Mouse (Mus musculus): ENCODE measurements around the gene Dlk1. TPM values are rescaled to one million over a fixed set of nuclear protein-coding genes. Genes with fewer than 3 reads are reported as not detected.

The Dlk1 gene
- polyA plus RNA-seq (2012; fragmentation: generic; extraction: Trizol), result not detected

- Histone ChIP-seq H3K4me3 (no peak within 1 kb of the TSS), H3ac (ENCODE audit: control insufficient read depth, insufficient read length) (no peak within 1 kb of the TSS), H3K36me3 (ENCODE audit: control insufficient read depth, insufficient read depth) (no peaks in the 10 kb centered on the region), H3K79me2 (ENCODE audit: control insufficient read depth, insufficient read depth) (no peaks in the 10 kb centered on the region), H3K4me2 (ENCODE audit: low read depth) (no peak within 1 kb of the TSS), H3K27me3 (ENCODE audit: control insufficient read depth, insufficient read depth, insufficient read length) (peaks cover 53% of the 10 kb centered on the region)
- TF ChIP-seq POLR2AphosphoS2 (IDR thresholded peaks at IDR 0.05; ENCODE audit: insufficient read length, low read depth) (no peak), TCF12 (IDR thresholded peaks at IDR 0.05; ENCODE audit: insufficient read depth, poor library complexity, severe bottlenecking) (no peak), CEBPB (IDR thresholded peaks at IDR 0.05; ENCODE audit: insufficient read depth, poor library complexity, severe bottlenecking) (no peak), MYOG (IDR thresholded peaks at IDR 0.05; ENCODE audit: control insufficient read depth in 1 of 3, insufficient read depth in 1 of 3, insufficient read length in 2 of 3, low read depth in 2 of 3) (no peak)
These were observed at the start of gene Dlk1 for GRCm38 (mm10) chr12:109452592-109452991. Gene Dlk1 (plus strand): TSS chr12:109452823.

- Histone ChIP-seq H3ac (ENCODE audit: control insufficient read depth, insufficient read length) (no peak overlapping the region), H3K4me3 (no peak overlapping the region), H3K4me2 (ENCODE audit: low read depth) (no peak overlapping the region), H3K36me3 (ENCODE audit: control insufficient read depth, insufficient read depth) (no peaks in the 10 kb centered on the region), H3K27me3 (ENCODE audit: control insufficient read depth, insufficient read depth, insufficient read length) (no peaks in the 10 kb centered on the region), H3K79me2 (ENCODE audit: control insufficient read depth, insufficient read depth) (no peaks in the 10 kb centered on the region)
- no peak for TF ChIP-seq TCF3 (IDR thresholded peaks at IDR 0.05; ENCODE audit: insufficient read length, low read depth)
- TF ChIP-seq MYOD1 (IDR thresholded peaks at IDR 0.05; ENCODE audit: control insufficient read depth in 1 of 3, insufficient read length in 2 of 3, low read depth in 2 of 3), result peak in 1 of 3 experiments; percentile 4
These were observed 49.7 kb upstream of the Dlk1 start for GRCm38 (mm10) chr12:109402943-109403342.

DNA sequence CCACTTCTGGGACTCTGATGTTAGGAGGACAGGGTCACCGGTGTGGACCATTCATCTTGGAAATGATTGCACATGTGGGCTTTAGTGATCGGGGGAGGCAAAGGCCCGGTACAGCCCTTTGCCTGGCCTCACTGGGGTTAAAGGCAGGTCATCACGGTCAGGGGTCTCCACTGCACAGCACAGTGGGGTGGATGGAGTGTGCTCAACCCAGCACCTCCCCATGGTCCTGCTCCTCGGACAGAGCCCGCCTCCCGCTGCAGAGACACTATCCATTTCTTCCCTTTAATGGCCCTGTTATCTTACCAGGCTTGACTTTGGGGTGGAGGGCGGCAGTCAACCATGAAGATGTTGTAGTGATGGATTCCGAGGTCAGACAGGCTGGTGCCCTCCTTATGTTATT is 48.9 kb upstream of the Dlk1 start:
- Histone ChIP-seq H3K4me2 (ENCODE audit: low read depth) (no peak overlapping the region), H3K4me3 (no peak overlapping the region), H3K27me3 (ENCODE audit: control insufficient read depth, insufficient read depth, insufficient read length) (no peaks in the 10 kb centered on the region), H3ac (ENCODE audit: control insufficient read depth, insufficient read length) (no peak overlapping the region), H3K36me3 (ENCODE audit: control insufficient read depth, insufficient read depth) (no peaks in the 10 kb centered on the region), H3K79me2 (ENCODE audit: control insufficient read depth, insufficient read depth) (no peaks in the 10 kb centered on the region)
- no peak for TF ChIP-seq USF1 (IDR thresholded peaks at IDR 0.05; ENCODE audit: low read depth)

GRCm38 (mm10) chr12:109406018-109406417 is 46.6 kb upstream of the Dlk1 start:
- no peak overlapping the region for H3ac ChIP-seq (ENCODE audit: control insufficient read depth, insufficient read length)

DNA sequence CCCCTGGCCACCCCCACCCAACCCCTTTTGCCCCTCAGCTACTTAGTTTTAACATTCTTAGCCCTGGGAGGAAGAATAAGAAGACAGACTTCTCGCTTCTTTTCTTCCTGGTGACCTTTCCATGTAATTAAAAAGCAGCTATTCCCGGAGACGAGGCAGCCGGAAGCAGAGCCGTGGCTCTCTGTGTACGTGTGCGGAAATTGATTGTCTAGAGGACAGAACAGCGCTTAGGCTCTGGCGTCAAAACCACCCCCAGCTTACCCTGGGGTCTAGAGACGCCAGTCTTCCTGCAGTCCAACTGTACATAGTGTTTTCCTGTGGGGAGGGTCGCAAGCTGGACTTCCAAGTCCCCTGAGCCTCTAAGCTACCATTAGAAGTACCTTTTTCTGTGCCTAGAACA is 41.9 kb upstream of the Dlk1 start:
- Histone ChIP-seq H3K79me2 (ENCODE audit: control insufficient read depth, insufficient read depth) (no peaks in the 10 kb centered on the region), H3K27me3 (ENCODE audit: control insufficient read depth, insufficient read depth, insufficient read length) (no peaks in the 10 kb centered on the region), H3K4me2 (ENCODE audit: low read depth) (no peak overlapping the region), H3K36me3 (ENCODE audit: control insufficient read depth, insufficient read depth) (no peaks in the 10 kb centered on the region), H3K4me3 (no peak overlapping the region), H3ac (ENCODE audit: control insufficient read depth, insufficient read length) (no peak overlapping the region)
- no peak for TF ChIP-seq USF1 (IDR thresholded peaks at IDR 0.05; ENCODE audit: low read depth)
- TF ChIP-seq E2F4 (IDR thresholded peaks at IDR 0.05; ENCODE audit: insufficient read depth), result no peak
- no peak for TF ChIP-seq POLR2A (IDR thresholded peaks at IDR 0.05; ENCODE audit: insufficient read length, low read depth)
- no peak for TF ChIP-seq TCF3 (IDR thresholded peaks at IDR 0.05; ENCODE audit: insufficient read length, low read depth)
- no peak for TF ChIP-seq MAX (IDR thresholded peaks at IDR 0.05; ENCODE audit: low read depth)
- TF ChIP-seq MYOD1 (IDR thresholded peaks at IDR 0.05; ENCODE audit: control insufficient read depth in 1 of 3, insufficient read length in 2 of 3, low read depth in 2 of 3), result no peak
- no peak for TF ChIP-seq SRF (IDR thresholded peaks at IDR 0.05; ENCODE audit: control insufficient read depth, insufficient read length, low read depth)
- TF ChIP-seq CEBPB (IDR thresholded peaks at IDR 0.05; ENCODE audit: insufficient read depth, poor library complexity, severe bottlenecking), result no peak

More at GRCm38 (mm10) chr12:109406018-109406417, 46.6 kb upstream of the Dlk1 start:
- Histone ChIP-seq H3K4me3 (no peak overlapping the region), H3K79me2 (ENCODE audit: control insufficient read depth, insufficient read depth) (no peaks in the 10 kb centered on the region), H3K36me3 (ENCODE audit: control insufficient read depth, insufficient read depth) (no peaks in the 10 kb centered on the region), H3K4me2 (ENCODE audit: low read depth) (no peak overlapping the region), H3K27me3 (ENCODE audit: control insufficient read depth, insufficient read depth, insufficient read length) (no peaks in the 10 kb centered on the region)
- TF ChIP-seq E2F4 (IDR thresholded peaks at IDR 0.05; ENCODE audit: insufficient read depth), result no peak
- no peak for TF ChIP-seq TCF3 (IDR thresholded peaks at IDR 0.05; ENCODE audit: insufficient read length, low read depth)
- no peak for TF ChIP-seq MYOG (IDR thresholded peaks at IDR 0.05; ENCODE audit: control insufficient read depth in 1 of 3, insufficient read depth in 1 of 3, insufficient read length in 2 of 3, low read depth in 2 of 3)
- no peak for TF ChIP-seq TCF12 (IDR thresholded peaks at IDR 0.05; ENCODE audit: insufficient read depth, poor library complexity, severe bottlenecking)
- no peak for TF ChIP-seq POLR2A (IDR thresholded peaks at IDR 0.05; ENCODE audit: insufficient read length, low read depth)
- no peak for TF ChIP-seq MYOD1 (IDR thresholded peaks at IDR 0.05; ENCODE audit: control insufficient read depth in 1 of 3, insufficient read length in 2 of 3, low read depth in 2 of 3)
- no peak for TF ChIP-seq CEBPB (IDR thresholded peaks at IDR 0.05; ENCODE audit: insufficient read depth, poor library complexity, severe bottlenecking)

GRCm38 (mm10) chr12:109411172-109412070 is 41.2 kb upstream of the Dlk1 start:
- H3K79me2 ChIP-seq (ENCODE audit: control insufficient read depth, insufficient read depth), result no peaks in the 10 kb centered on the region
- TF ChIP-seq SRF (IDR thresholded peaks at IDR 0.05; ENCODE audit: control insufficient read depth, insufficient read length, low read depth) (no peak), CEBPB (IDR thresholded peaks at IDR 0.05; ENCODE audit: insufficient read depth, poor library complexity, severe bottlenecking) (no peak), TCF12 (IDR thresholded peaks at IDR 0.05; ENCODE audit: insufficient read depth, poor library complexity, severe bottlenecking) (no peak), TCF3 (IDR thresholded peaks at IDR 0.05; ENCODE audit: insufficient read length, low read depth) (no peak), REST (IDR thresholded peaks at IDR 0.05; ENCODE audit: insufficient read depth, insufficient read length) (no peak), POLR2A (IDR thresholded peaks at IDR 0.05; ENCODE audit: insufficient read length, low read depth) (no peak), MYOD1 (IDR thresholded peaks at IDR 0.05; ENCODE audit: control insufficient read depth in 1 of 3, insufficient read length in 2 of 3, low read depth in 2 of 3) (no peak), MYOG (IDR thresholded peaks at IDR 0.05; ENCODE audit: control insufficient read depth in 1 of 3, insufficient read depth in 1 of 3, insufficient read length in 2 of 3, low read depth in 2 of 3) (no peak), USF1 (IDR thresholded peaks at IDR 0.05; ENCODE audit: low read depth) (no peak), E2F4 (IDR thresholded peaks at IDR 0.05; ENCODE audit: insufficient read depth) (no peak), POLR2AphosphoS2 (IDR thresholded peaks at IDR 0.05; ENCODE audit: insufficient read length, low read depth) (no peak), MAX (IDR thresholded peaks at IDR 0.05; ENCODE audit: low read depth) (no peak)
- H3K4me3 ChIP-seq, result no peak overlapping the region
- H3K36me3 ChIP-seq (ENCODE audit: control insufficient read depth, insufficient read depth), result no peaks in the 10 kb centered on the region
- no peaks in the 10 kb centered on the region for H3K27me3 ChIP-seq (ENCODE audit: control insufficient read depth, insufficient read depth, insufficient read length)
- no peak overlapping the region for H3ac ChIP-seq (ENCODE audit: control insufficient read depth, insufficient read length)
- no peak overlapping the region for H3K4me2 ChIP-seq (ENCODE audit: low read depth)

Data from myocyte (in vitro differentiated cells).